8 mouse cellular contexts compared by ENCODE assay signal in genomic region chr14:54553454-54553974, GRCm38 (mm10). TPM values are rescaled to one million over a fixed set of nuclear protein-coding genes. Genes with fewer than 3 reads are reported as not detected.
A peak's percentile ranks its signal among the peaks of the same experiment; 100 is the strongest.
DNase-seq lines count a peak whose midpoint lies in the region; ATAC-seq lines count a peak whose summit lies in the region.

No protein-coding gene starts in this region.

- H3K27ac ChIP-seq in heart, embryonic 12.5 days (ENCODE audit: poor library complexity, severe bottlenecking), result peak overlapping the region; percentile 91
- H3K27ac ChIP-seq in forebrain, embryonic 13.5 days, result peak overlapping the region; percentile 46
- H3K27ac ChIP-seq in limb, embryonic 10.5 days, result peak overlapping the region; percentile 95

- H3K36me3 ChIP-seq in heart, embryonic 12.5 days, result peaks cover 36% of the 10 kb centered on the region
- H3K36me3 ChIP-seq in forebrain, embryonic 13.5 days (ENCODE audit: poor library complexity, severe bottlenecking), result peaks cover 26% of the 10 kb centered on the region
- peaks cover 37% of the 10 kb centered on the region for H3K36me3 ChIP-seq in limb, embryonic 10.5 days

- no peak for ATAC-seq in heart, embryonic 12.5 days (ENCODE audit: insufficient number of reproducible peaks, low FRiP score)
- ATAC-seq in forebrain, embryonic 13.5 days, result 0 out of 2 replicates have a peak, but pooled peaks have one; percentile 28

- H3K9me3 ChIP-seq in heart, embryonic 12.5 days (replicated peaks), result no peaks in the 10 kb centered on the region
- H3K9me3 ChIP-seq in forebrain, embryonic 13.5 days (replicated peaks), result no peaks in the 10 kb centered on the region
- no peaks in the 10 kb centered on the region for H3K9me3 ChIP-seq in limb, embryonic 10.5 days (replicated peaks)

- H3K4me2 ChIP-seq in heart, embryonic 12.5 days, result peak overlapping the region; percentile 95
- peak overlapping the region; percentile 93 for H3K4me2 ChIP-seq in forebrain, embryonic 13.5 days

- H3K4me3 ChIP-seq in heart, embryonic 12.5 days, result peak overlapping the region; percentile 69
- H3K4me3 ChIP-seq in forebrain, embryonic 13.5 days, result peak overlapping the region; percentile 50
- peak overlapping the region; percentile 65 for H3K4me3 ChIP-seq in limb, embryonic 10.5 days

- WGBS in heart, embryonic 12.5 days, result 6% methylated on average over 21 of the region's 21 CpGs
- 1% methylated on average over 21 of the region's 21 CpGs for WGBS in forebrain, embryonic 13.5 days
- WGBS in limb, embryonic 10.5 days, result 5% methylated on average over 21 of the region's 21 CpGs

- peak overlapping the region; percentile 87 for H3K9ac ChIP-seq in heart, embryonic 12.5 days
- H3K9ac ChIP-seq in forebrain, embryonic 13.5 days, result peak overlapping the region; percentile 80

- DNase-seq in heart, adult 9 months (ENCODE audit: low spot score in 2 of 2), result no peak
- peak; percentile 49 for DNase-seq in MN1 (ENCODE audit: low spot score)
- peak; percentile 62 for DNase-seq in limb, embryonic 10.5 days (ENCODE audit: low spot score)
- peak; percentile 24 for DNase-seq in neural tube, embryonic 10.5 days (ENCODE audit: extremely low spot score, low spot score)
- no peak for DNase-seq in ovary, postnatal 14 days (ENCODE audit: low spot score)
- no peak for DNase-seq in adrenal gland, adult 8-10 months

- H3K27me3 ChIP-seq in heart, embryonic 12.5 days (replicated peaks), result no peaks in the 10 kb centered on the region
- no peaks in the 10 kb centered on the region for H3K27me3 ChIP-seq in forebrain, embryonic 13.5 days
- no peaks in the 10 kb centered on the region for H3K27me3 ChIP-seq in limb, embryonic 10.5 days (ENCODE audit: low read depth, poor library complexity, severe bottlenecking)

- peaks cover 5% of the 10 kb centered on the region for H3K4me1 ChIP-seq in heart, embryonic 12.5 days (replicated peaks)
- peaks cover 9% of the 10 kb centered on the region for H3K4me1 ChIP-seq in forebrain, embryonic 13.5 days
- peaks cover 13% of the 10 kb centered on the region for H3K4me1 ChIP-seq in limb, embryonic 10.5 days

RNA-seq across cellular contexts. Expression of gene Haus4, which starts 0.9 kb away (rescaled TPM):
- 38.0 and 46.3 TPM in 2 replicates for polyA plus RNA-seq in heart, embryonic 12.5 days (2016; fragmentation: Nextera tagmentation; extraction: Ambion mirVana)
- 39.7 and 43.1 TPM in 2 replicates for polyA plus RNA-seq in forebrain, embryonic 13.5 days (2015; fragmentation: Nextera tagmentation; extraction: Ambion mirVana)
- 57.5 and 63.0 TPM in 2 replicates for polyA plus RNA-seq in limb, embryonic 10.5 days (2016; fragmentation: Nextera tagmentation; extraction: Ambion mirVana)
- total RNA-seq in adrenal gland, adult 8-10 months (2022), result 10 to 100 TPM; 24.1 to 34.1 (median 29.4) TPM

RNA-seq across cellular contexts. Expression of gene Ajuba, which starts 23.8 kb away (rescaled TPM):
- polyA plus RNA-seq in heart, embryonic 12.5 days (2016; fragmentation: Nextera tagmentation; extraction: Ambion mirVana), result 39.5 and 40.7 TPM in 2 replicates
- polyA plus RNA-seq in forebrain, embryonic 13.5 days (2015; fragmentation: Nextera tagmentation; extraction: Ambion mirVana), result 18.8 and 20.3 TPM in 2 replicates
- 70.1 and 75.3 TPM in 2 replicates for polyA plus RNA-seq in limb, embryonic 10.5 days (2016; fragmentation: Nextera tagmentation; extraction: Ambion mirVana)
- total RNA-seq in adrenal gland, adult 8-10 months (2022), result 10 to 100 TPM; 23.7 to 41.6 (median 32.6) TPM

RNA-seq across cellular contexts. Expression of gene Prmt5, which starts 36.2 kb away (rescaled TPM):
- polyA plus RNA-seq in heart, embryonic 12.5 days (2016; fragmentation: Nextera tagmentation; extraction: Ambion mirVana), result 63.5 and 65.0 TPM in 2 replicates
- polyA plus RNA-seq in forebrain, embryonic 13.5 days (2015; fragmentation: Nextera tagmentation; extraction: Ambion mirVana), result 107 and 113 TPM in 2 replicates
- 131 and 156 TPM in 2 replicates for polyA plus RNA-seq in limb, embryonic 10.5 days (2016; fragmentation: Nextera tagmentation; extraction: Ambion mirVana)
- total RNA-seq in adrenal gland, adult 8-10 months (2022), result 10 to 100 TPM; 48.4 to 53.6 (median 50.9) TPM

RNA-seq across cellular contexts. Expression of gene 4931414P19Rik, which starts 52.3 kb away (rescaled TPM):
- polyA plus RNA-seq in heart, embryonic 12.5 days (2016; fragmentation: Nextera tagmentation; extraction: Ambion mirVana), result 6.4 and 6.8 TPM in 2 replicates
- polyA plus RNA-seq in forebrain, embryonic 13.5 days (2015; fragmentation: Nextera tagmentation; extraction: Ambion mirVana), result 8.3 and 9.4 TPM in 2 replicates
- 11.1 and 13.5 TPM in 2 replicates for polyA plus RNA-seq in limb, embryonic 10.5 days (2016; fragmentation: Nextera tagmentation; extraction: Ambion mirVana)
- 1 to 10 TPM; 3.6 to 6.2 (median 5.0) TPM for total RNA-seq in adrenal gland, adult 8-10 months (2022)

Comparison
In these comparisons a context has a peak if more than half of its experiments do, and no peak if none do; other contexts are left out.
1. DNase-seq: peak in MN1 (single experiment), limb, embryonic 10.5 days (single experiment) and neural tube, embryonic 10.5 days (single experiment); none in heart, adult 9 months (0 of 2), ovary, postnatal 14 days (single experiment) and adrenal gland, adult 8-10 months (single experiment).
2. Peak in every context shown above with its lines, with median percentiles within 50 percentile points of each other: H3K27ac ChIP-seq and H3K4me3 ChIP-seq.